Comparison of ENCODE assay signal across 8 mouse cellular contexts in the genomic region with DNA sequence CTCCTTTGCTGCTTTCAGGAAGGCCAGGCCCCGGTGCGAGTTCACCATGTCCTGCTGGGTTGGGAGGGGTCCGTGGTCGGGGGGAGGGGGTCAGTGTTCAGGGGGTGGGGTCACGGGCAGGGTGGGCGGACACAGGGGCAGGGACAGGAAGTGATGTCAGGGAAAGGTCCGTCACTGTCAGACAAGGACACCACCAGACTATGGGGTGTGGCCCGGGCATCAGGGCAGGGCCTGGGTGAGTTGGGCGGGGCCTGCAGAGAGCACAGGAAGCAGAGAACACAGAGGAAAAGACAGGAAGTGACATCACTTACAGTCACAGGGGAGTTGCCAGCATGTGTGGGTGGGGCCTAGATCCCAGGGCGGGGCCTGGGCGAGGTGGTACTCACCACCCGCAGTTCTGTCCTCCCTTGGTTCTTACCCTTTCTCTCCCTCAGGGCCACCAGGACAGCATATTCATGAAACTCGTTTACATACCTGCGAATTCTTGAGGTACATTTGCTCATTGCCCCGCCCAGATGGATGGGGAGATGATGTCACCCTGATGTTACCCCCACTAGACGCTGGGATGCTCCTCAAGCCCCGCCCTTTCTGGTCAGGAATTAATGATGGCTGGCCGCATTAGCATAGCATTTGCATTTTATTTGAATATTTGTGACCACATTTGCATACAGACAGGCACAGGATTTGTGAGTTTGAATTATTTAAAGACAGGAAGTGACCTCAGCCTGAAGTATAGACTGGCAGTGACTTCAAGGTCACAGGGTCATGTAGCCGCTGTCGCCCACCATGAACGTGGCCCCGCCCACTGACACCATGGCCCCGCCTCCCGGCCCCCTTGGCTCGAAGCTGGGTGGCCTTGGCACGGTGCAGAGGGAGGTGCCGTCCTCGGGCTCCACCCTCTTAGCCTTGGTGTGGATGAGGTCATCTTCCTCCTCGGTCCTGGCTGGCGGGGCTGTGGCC. TPM values are rescaled to one million over a fixed set of nuclear protein-coding genes. Genes with fewer than 3 reads are reported as not detected.
DNase-seq lines count a peak whose midpoint lies in the region; ATAC-seq lines count a peak whose summit lies in the region.

No protein-coding gene starts in this region.

- no peaks in the 10 kb centered on the region for H3K4me1 ChIP-seq in midbrain, embryonic 15.5 days

- no peaks in the 10 kb centered on the region for H3K27me3 ChIP-seq in midbrain, embryonic 15.5 days (replicated peaks)

- no peak overlapping the region for H3K9ac ChIP-seq in midbrain, embryonic 15.5 days

- no peak overlapping the region for H3K4me2 ChIP-seq in midbrain, embryonic 15.5 days

- no peak overlapping the region for H3K4me3 ChIP-seq in midbrain, embryonic 15.5 days

- peak; percentile 14 to 16 for DNase-seq in gastrocnemius, postnatal 4 days (ENCODE audit: low spot score in 2 of 2)
- no peak for DNase-seq in gastrocnemius, adult 18-20 months (ENCODE audit: low spot score)
- peak; percentile 13 for DNase-seq in ovary, postnatal 36 days (ENCODE audit: low spot score)
- no peak for DNase-seq in ovary, postnatal 14 days (ENCODE audit: low spot score)
- peak; percentile 41 for DNase-seq in adrenal gland, postnatal 14 days
- peak; percentile 4 for DNase-seq in thymus, postnatal 0 days (ENCODE audit: low spot score)
- no peak for DNase-seq in ovary, adult 18-20 months (ENCODE audit: low spot score)

- 84% methylated on average over 30 of the region's 30 CpGs for WGBS in midbrain, embryonic 15.5 days

- ATAC-seq in midbrain, embryonic 15.5 days (replicated peaks), result no peak

- peaks cover 24% of the 10 kb centered on the region for H3K9me3 ChIP-seq in midbrain, embryonic 15.5 days

- peaks cover 12% of the 10 kb centered on the region for H3K36me3 ChIP-seq in midbrain, embryonic 15.5 days (replicated peaks)

- H3K27ac ChIP-seq in midbrain, embryonic 15.5 days, result no peak overlapping the region

RNA-seq across cellular contexts. Expression of a gene that starts 4.4 kb away (rescaled TPM):
- total RNA-seq in gastrocnemius, postnatal 4 days (2021), result 10 to 100 TPM; 13.6 to 18.0 TPM
- 1 to 10 TPM; 1.8 to 2.7 TPM for total RNA-seq in gastrocnemius, adult 18-20 months (2021)
- 22.9 and 27.6 TPM in 2 replicates for total RNA-seq in adrenal gland, postnatal 14 days (2021)
- polyA plus RNA-seq in thymus, postnatal 0 days (2015; fragmentation: Nextera tagmentation; extraction: Ambion mirVana), result 24.9 and 27.2 TPM in 2 replicates
- polyA plus RNA-seq in midbrain, embryonic 15.5 days (2015; fragmentation: Nextera tagmentation; extraction: Ambion mirVana), result 16.2 and 16.6 TPM in 2 replicates

Comparison
In these comparisons a context has a peak if more than half of its experiments do, and no peak if none do; other contexts are left out.
1. DNase-seq: peak in gastrocnemius, postnatal 4 days (2 of 2), ovary, postnatal 36 days (single experiment), adrenal gland, postnatal 14 days (single experiment) and thymus, postnatal 0 days (single experiment); none in gastrocnemius, adult 18-20 months (single experiment), ovary, postnatal 14 days (single experiment) and ovary, adult 18-20 months (single experiment).